ENCODE assay signal across 8 mouse cellular contexts in genomic region chr8:122294273-122294683, GRCm38 (mm10). TPM values are rescaled to one million over a fixed set of nuclear protein-coding genes. Genes with fewer than 3 reads are reported as not detected.
DNase-seq lines count a peak whose midpoint lies in the region; ATAC-seq and TF ChIP-seq lines count a peak whose summit lies in the region.

No protein-coding gene starts in this region.

- H3K27me3 ChIP-seq in G1E (ENCODE audit: insufficient read depth, low read length) = no peaks in the 10 kb centered on the region
- H3K27me3 ChIP-seq in heart, embryonic 11.5 days (ENCODE audit: control insufficient read depth, insufficient read depth, low read length) = no peaks in the 10 kb centered on the region
- H3K27me3 ChIP-seq in kidney, embryonic 14.5 days (ENCODE audit: control insufficient read depth, insufficient read depth, low read length) = no peaks in the 10 kb centered on the region
- H3K27me3 ChIP-seq in stomach, embryonic 16.5 days (ENCODE audit: control insufficient read depth, insufficient read depth, low read length) = no peaks in the 10 kb centered on the region

- ATAC-seq in G1E (ENCODE audit: extremely low read depth, insufficient number of reproducible peaks, low FRiP score, poor library complexity, severe bottlenecking) = peak; percentile 78
- peak; percentile 80 for ATAC-seq in heart, embryonic 11.5 days (replicated peaks; ENCODE audit: insufficient number of reproducible peaks, low FRiP score, low TSS enrichment)
- peak; percentile 90 for ATAC-seq in kidney, embryonic 14.5 days (ENCODE audit: low FRiP score, low TSS enrichment)
- peak; percentile 91 for ATAC-seq in stomach, embryonic 16.5 days (ENCODE audit: insufficient read depth, low FRiP score)

- H3K36me3 ChIP-seq in G1E (replicated peaks) = peaks cover 98% of the 10 kb centered on the region
- 0 out of 2 replicates have a peak, but pooled peaks cover 3% of the 10 kb centered on the region for H3K36me3 ChIP-seq in heart, embryonic 11.5 days (ENCODE audit: control insufficient read depth, insufficient read depth, low read length)
- no peaks in the 10 kb centered on the region for H3K36me3 ChIP-seq in kidney, embryonic 14.5 days (ENCODE audit: control insufficient read depth, insufficient read depth, low read length)
- H3K36me3 ChIP-seq in stomach, embryonic 16.5 days (ENCODE audit: control insufficient read depth, insufficient read depth, low read length) = no peaks in the 10 kb centered on the region

- TF ChIP-seq CTCF in G1E (IDR thresholded peaks at IDR 0.05; ENCODE audit: low read depth, low read length) = no peak

- peak overlapping the region; percentile 50 for H3K4me2 ChIP-seq in heart, embryonic 11.5 days
- H3K4me2 ChIP-seq in kidney, embryonic 14.5 days (replicated peaks; ENCODE audit: low read depth, low read length) = 0 out of 2 replicates have a peak overlapping the region, but pooled peaks have one; percentile 1
- H3K4me2 ChIP-seq in stomach, embryonic 16.5 days (ENCODE audit: low read depth, low read length) = peak overlapping the region; percentile 26; the same call in 1 of the 2 replicates

- WGBS in heart, embryonic 11.5 days (ENCODE audit: insufficient replicate concordance) = 4% methylated on average over 7 of the region's 7 CpGs
- 0% methylated on average over 7 of the region's 7 CpGs for WGBS in kidney, embryonic 14.5 days
- WGBS in stomach, embryonic 16.5 days = 2% methylated on average over 7 of the region's 7 CpGs

- H3K9ac ChIP-seq in heart, embryonic 11.5 days (ENCODE audit: low read depth, low read length) = 0 out of 2 replicates have a peak overlapping the region, but pooled peaks have one; percentile 43
- H3K9ac ChIP-seq in kidney, embryonic 14.5 days (ENCODE audit: low read depth, low read length) = no peak overlapping the region; the same call in 1 of the 2 replicates
- no peak overlapping the region for H3K9ac ChIP-seq in stomach, embryonic 16.5 days (ENCODE audit: low read length)

- DNase-seq in G1E (ENCODE audit: low spot score) = peak; percentile 73
- peak; percentile 79 for DNase-seq in brain, adult 2 months (ENCODE audit: low read depth, low spot score)
- DNase-seq in lung, postnatal 10 days = peak; percentile 85
- DNase-seq in thymus, postnatal 36 days = no peak
- DNase-seq in left cerebral cortex, postnatal 25 days (ENCODE audit: low spot score in 2 of 2) = no peak

- H3K4me1 ChIP-seq in G1E (ENCODE audit: insufficient read depth, low read depth, low read length) = peaks cover 100% of the 10 kb centered on the region
- peaks cover 96% of the 10 kb centered on the region for H3K4me1 ChIP-seq in heart, embryonic 11.5 days (ENCODE audit: control insufficient read depth, insufficient read depth, low read length)
- peaks cover 47% of the 10 kb centered on the region for H3K4me1 ChIP-seq in kidney, embryonic 14.5 days (ENCODE audit: control insufficient read depth, insufficient read depth, low read length)
- peaks cover 61% of the 10 kb centered on the region for H3K4me1 ChIP-seq in stomach, embryonic 16.5 days (ENCODE audit: control insufficient read depth, insufficient read depth, low read length)

- peak overlapping the region; percentile 64; the same call in 1 of the 2 replicates for H3K4me3 ChIP-seq in G1E (ENCODE audit: low read depth, low read length)
- H3K4me3 ChIP-seq in heart, embryonic 11.5 days (ENCODE audit: low read depth, low read length) = peak overlapping the region; percentile 14; the same call in 1 of the 2 replicates
- H3K4me3 ChIP-seq in kidney, embryonic 14.5 days (ENCODE audit: low read length) = no peak overlapping the region
- no peak overlapping the region for H3K4me3 ChIP-seq in stomach, embryonic 16.5 days (replicated peaks; ENCODE audit: low read length)

- H3K27ac ChIP-seq in heart, embryonic 11.5 days (ENCODE audit: low read depth, low read length) = peak overlapping the region; percentile 87
- H3K27ac ChIP-seq in kidney, embryonic 14.5 days (ENCODE audit: low read depth, low read length) = peak overlapping the region; percentile 3; the same call in 1 of the 2 replicates
- H3K27ac ChIP-seq in stomach, embryonic 16.5 days (ENCODE audit: low read length) = peak overlapping the region; percentile 76

- intact Hi-C loops in left cerebral cortex, postnatal 25 days (cut with DNase I) = no loop called here

- H3K9me3 ChIP-seq in G1E (replicated peaks) = no peaks in the 10 kb centered on the region
- no peaks in the 10 kb centered on the region for H3K9me3 ChIP-seq in heart, embryonic 11.5 days (replicated peaks; ENCODE audit: control insufficient read depth, low read length)
- no peaks in the 10 kb centered on the region for H3K9me3 ChIP-seq in kidney, embryonic 14.5 days (ENCODE audit: control insufficient read depth, low read length)
- no peaks in the 10 kb centered on the region for H3K9me3 ChIP-seq in stomach, embryonic 16.5 days (replicated peaks; ENCODE audit: control insufficient read depth, low read length)

RNA-seq across cellular contexts. Expression of gene Zfpm1, which starts 12.3 kb away (rescaled TPM):
- 254 and 292 TPM in 2 replicates for total RNA-seq in G1E (2014; fragmentation: Nextera tagmentation)
- total RNA-seq in G1E (2017) = 53.1 and 54.4 TPM in 2 replicates
- polyA plus RNA-seq in G1E (2012) = 1,150 and 1,251 TPM in 2 replicates
- 6.9 and 7.9 TPM in 2 replicates for polyA plus RNA-seq in heart, embryonic 11.5 days (2014; fragmentation: Nextera tagmentation; extraction: Ambion mirVana)
- 2.7 and 2.8 TPM in 2 replicates for polyA plus RNA-seq in kidney, embryonic 14.5 days (2014; fragmentation: Nextera tagmentation; extraction: Ambion mirVana)
- polyA plus RNA-seq in stomach, embryonic 16.5 days (2015; fragmentation: Nextera tagmentation; extraction: Ambion mirVana) = 2.0 and 2.1 TPM in 2 replicates
- total RNA-seq in left cerebral cortex, postnatal 25 days (2021) = 10 to 100 TPM; 36.9 to 39.3 TPM

Comparison
In these comparisons a context has a peak if more than half of its experiments do, and no peak if none do; other contexts are left out.
1. DNase-seq: peak in G1E (single experiment), brain, adult 2 months (single experiment) and lung, postnatal 10 days (single experiment); none in thymus, postnatal 36 days (0 of 2) and left cerebral cortex, postnatal 25 days (0 of 2).
2. H3K4me3 ChIP-seq: peak in G1E (single experiment) and heart, embryonic 11.5 days (single experiment); none in kidney, embryonic 14.5 days (single experiment) and stomach, embryonic 16.5 days (single experiment).
3. H3K27ac ChIP-seq: peak in every context shown above with its lines; median percentile 87 in heart, embryonic 11.5 days; 76 in stomach, embryonic 16.5 days; 3 in kidney, embryonic 14.5 days.
4. RNA of gene Zfpm1, which starts 12.3 kb away (polyA plus RNA-seq): 1,150 to 1,251 TPM in G1E; 6.9 to 7.9 TPM in heart, embryonic 11.5 days, 2.7 to 2.8 TPM in kidney, embryonic 14.5 days and 2.0 to 2.1 TPM in stomach, embryonic 16.5 days; every median in the first group is over 100 times any median in the second.
5. Peak in every context shown above with its lines, with median percentiles within 50 percentile points of each other: ATAC-seq and H3K4me2 ChIP-seq.